In the genomic region with DNA sequence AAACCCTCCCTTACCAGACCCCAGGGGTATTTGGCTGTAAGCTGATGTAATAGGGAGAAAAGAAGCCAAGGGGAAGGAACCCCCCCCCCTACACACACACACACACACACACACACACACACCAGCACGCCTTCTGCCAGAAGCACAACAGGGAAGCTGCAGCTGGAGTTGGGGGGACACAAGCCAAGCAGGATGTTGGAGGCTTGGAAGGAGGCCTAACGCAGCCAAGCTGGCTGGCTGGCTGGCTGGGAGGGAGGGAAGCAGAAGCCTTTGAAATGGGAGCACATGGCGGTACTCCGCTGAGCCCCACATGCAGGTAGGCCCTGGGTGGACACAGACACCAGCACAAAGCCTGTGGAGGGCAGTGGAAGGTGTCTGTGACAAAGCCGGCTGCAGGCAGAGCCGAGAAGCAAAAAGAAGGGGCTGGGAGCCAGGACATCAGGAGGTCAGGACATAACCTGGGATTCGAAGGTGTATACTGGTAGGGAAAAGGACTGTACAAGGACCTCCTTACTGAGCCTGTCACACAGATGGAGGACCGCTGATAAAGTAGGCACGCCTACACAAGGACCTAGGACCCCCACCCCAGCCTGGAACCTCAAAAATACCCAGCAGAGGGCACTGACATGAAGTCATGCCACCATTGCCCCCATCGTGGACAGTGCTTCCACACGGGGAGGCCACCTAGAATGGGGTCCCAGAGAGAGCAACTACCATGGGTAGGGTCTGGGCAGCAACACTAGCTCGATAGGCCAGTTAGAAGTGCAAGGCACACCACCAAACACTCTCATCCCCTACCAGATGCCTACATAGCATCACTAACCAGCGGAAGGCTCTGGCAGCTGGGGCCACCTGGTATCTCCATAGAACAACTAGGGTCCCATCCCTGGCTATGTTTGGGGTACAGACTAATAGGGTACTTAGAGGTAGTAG, we compare ENCODE assay signal across 8 mouse cellular contexts. TPM values are rescaled to one million over a fixed set of nuclear protein-coding genes. Genes with fewer than 3 reads are reported as not detected.
DNase-seq lines count a peak whose midpoint lies in the region; ATAC-seq and TF ChIP-seq lines count a peak whose summit lies in the region.

No protein-coding gene starts in this region.

- H3K4me1 ChIP-seq in hindbrain, embryonic 10.5 days (replicated peaks), result peaks cover 79% of the 10 kb centered on the region
- H3K4me1 ChIP-seq in hindbrain, embryonic 12.5 days, result peaks cover 49% of the 10 kb centered on the region
- H3K4me1 ChIP-seq in kidney, postnatal 0 days (replicated peaks; ENCODE audit: insufficient read depth, low read length), result peaks cover 26% of the 10 kb centered on the region

- WGBS in hindbrain, embryonic 10.5 days, result 75% methylated on average over 13 of the region's 13 CpGs
- 71% methylated on average over 13 of the region's 13 CpGs for WGBS in hindbrain, embryonic 12.5 days
- WGBS in kidney, postnatal 0 days, result 68% methylated on average over 13 of the region's 13 CpGs

- no peak for ATAC-seq in hindbrain, embryonic 12.5 days (ENCODE audit: low FRiP score)
- no peak for ATAC-seq in kidney, postnatal 0 days (replicated peaks; ENCODE audit: low FRiP score, low read depth)
- no peak for ATAC-seq in erythroid progenitor cell, adult 5-6 weeks (replicated peaks; ENCODE audit: low FRiP score, poor library complexity, severe bottlenecking)

- H3K4me2 ChIP-seq in hindbrain, embryonic 12.5 days (replicated peaks), result no peak overlapping the region
- no peak overlapping the region for H3K4me2 ChIP-seq in kidney, postnatal 0 days (ENCODE audit: low read length)

- no peaks in the 10 kb centered on the region for H3K9me3 ChIP-seq in hindbrain, embryonic 10.5 days
- no peaks in the 10 kb centered on the region for H3K9me3 ChIP-seq in hindbrain, embryonic 12.5 days (replicated peaks)
- no peaks in the 10 kb centered on the region for H3K9me3 ChIP-seq in kidney, postnatal 0 days (replicated peaks; ENCODE audit: low read length)

- H3K27ac ChIP-seq in hindbrain, embryonic 10.5 days, result peak overlapping the region; percentile 66
- H3K27ac ChIP-seq in hindbrain, embryonic 12.5 days, result no peak overlapping the region
- H3K27ac ChIP-seq in kidney, postnatal 0 days, result no peak overlapping the region

- no peaks in the 10 kb centered on the region for H3K27me3 ChIP-seq in hindbrain, embryonic 10.5 days (ENCODE audit: insufficient read depth, poor library complexity, severe bottlenecking)
- H3K27me3 ChIP-seq in hindbrain, embryonic 12.5 days, result no peaks in the 10 kb centered on the region
- H3K27me3 ChIP-seq in kidney, postnatal 0 days (ENCODE audit: insufficient read depth, low read length), result no peaks in the 10 kb centered on the region

- H3K36me3 ChIP-seq in hindbrain, embryonic 10.5 days, result no peaks in the 10 kb centered on the region
- no peaks in the 10 kb centered on the region for H3K36me3 ChIP-seq in hindbrain, embryonic 12.5 days
- no peaks in the 10 kb centered on the region for H3K36me3 ChIP-seq in kidney, postnatal 0 days (ENCODE audit: insufficient read depth, low read length)

- no peak for DNase-seq in hindbrain, embryonic 10.5 days (ENCODE audit: low spot score)
- DNase-seq in brain, embryonic 14.5 days (ENCODE audit: low read depth), result peak; percentile 85
- DNase-seq in gastrocnemius, postnatal 25 days, result peak; percentile 78
- DNase-seq in kidney, postnatal 0 days (ENCODE audit: low spot score), result peak; percentile 73
- peak; percentile 87 for DNase-seq in lung, postnatal 10 days
- no peak for DNase-seq in T-cell, adult 2 months (ENCODE audit: low spot score)

- TF ChIP-seq CTCF in brain, embryonic 14.5 days (IDR thresholded peaks at IDR 0.05; ENCODE audit: borderline replicate concordance, extremely low read depth, insufficient read depth, insufficient read length), result no peak
- TF ChIP-seq CTCF in kidney, postnatal 0 days (IDR thresholded peaks at IDR 0.05; ENCODE audit: low read depth), result no peak

- no peak overlapping the region for H3K4me3 ChIP-seq in hindbrain, embryonic 10.5 days
- H3K4me3 ChIP-seq in hindbrain, embryonic 12.5 days, result no peak overlapping the region
- no peak overlapping the region for H3K4me3 ChIP-seq in kidney, postnatal 0 days (replicated peaks; ENCODE audit: low read depth, low read length)

- TF ChIP-seq POLR2A in brain, embryonic 14.5 days (IDR thresholded peaks at IDR 0.05; ENCODE audit: borderline replicate concordance, extremely low read depth, insufficient read depth, insufficient read length, poor library complexity, severe bottlenecking), result no peak

- no peak overlapping the region for H3K9ac ChIP-seq in hindbrain, embryonic 12.5 days
- no peak overlapping the region for H3K9ac ChIP-seq in kidney, postnatal 0 days (ENCODE audit: low read depth, low read length)

RNA-seq across cellular contexts. Expression of gene Tspan9, which starts 53.4 kb away (rescaled TPM):
- 65.7 and 67.8 TPM in 2 replicates for polyA plus RNA-seq in hindbrain, embryonic 10.5 days (2016; fragmentation: Nextera tagmentation; extraction: Ambion mirVana)
- 63.4 and 71.6 TPM in 2 replicates for polyA plus RNA-seq in hindbrain, embryonic 12.5 days (2016; fragmentation: Nextera tagmentation; extraction: Ambion mirVana)
- polyA plus RNA-seq in brain, embryonic 14.5 days (2012; rRNA removed), result 41.8 and 49.7 TPM in 2 replicates
- total RNA-seq in gastrocnemius, postnatal 25 days (2021), result 10 to 100 TPM; 48.6 to 56.6 TPM
- 102 and 131 TPM in 2 replicates for polyA plus RNA-seq in kidney, postnatal 0 days (2015; fragmentation: Nextera tagmentation; extraction: Ambion mirVana)
- not detected in 2 replicates for total RNA-seq in erythroid progenitor cell, adult 5-6 weeks (2015; ENCODE audit: low replicate concordance)
- total RNA-seq in erythroid progenitor cell, adult 5-6 weeks (2017; ENCODE audit: low replicate concordance), result 0.39 TPM in 1 of 2 replicates, not detected in the other

Comparison
In these comparisons a context has a peak if more than half of its experiments do, and no peak if none do; other contexts are left out.
1. DNase-seq: peak in brain, embryonic 14.5 days (single experiment), gastrocnemius, postnatal 25 days (single experiment), kidney, postnatal 0 days (single experiment) and lung, postnatal 10 days (single experiment); none in hindbrain, embryonic 10.5 days (single experiment) and T-cell, adult 2 months (single experiment).